Mouse (Mus musculus) frontal cortex, postnatal 10 days (tissue): Measurements from ENCODE around the gene Msi2.

Source experiments
- DNase-seq, 2 experiments: peaks; one replicate each; pipeline ENCODE4 v3.0.0; 2022; ENCODE audit warnings: low spot score in 2 of 2, mixed read lengths in 1 of 2

The Msi2 gene

GRCm38 (mm10) chr11:88713479-88713878 lies 4.8 kb downstream of the Msi2 start:
- no peak for DNase-seq

GRCm38 (mm10) chr11:88709876-88710614 lies 8.3 kb downstream of the Msi2 start:
- DNase-seq = no peak

- no peak for DNase-seq
These were observed 11.0 kb downstream of the Msi2 start for GRCm38 (mm10) chr11:88707228-88707775.

GRCm38 (mm10) chr11:88704688-88705087 lies 13.6 kb downstream of the Msi2 start:
- no peak for DNase-seq

GRCm38 (mm10) chr11:88703220-88703619 lies 15.1 kb downstream of the Msi2 start:
- no peak for DNase-seq

- DNase-seq = no peak
These were observed 16.2 kb downstream of the Msi2 start for GRCm38 (mm10) chr11:88701976-88702659.

GRCm38 (mm10) chr11:88701020-88701419 lies 17.3 kb downstream of the Msi2 start:
- no peak for DNase-seq

- DNase-seq = no peak
These were observed 18.1 kb downstream of the Msi2 start for GRCm38 (mm10) chr11:88700202-88700711.

- DNase-seq = no peak
These were observed 24.1 kb downstream of the Msi2 start for GRCm38 (mm10) chr11:88693905-88694893.

GRCm38 (mm10) chr11:88693002-88693769 lies 25.1 kb downstream of the Msi2 start:
- DNase-seq = no peak

GRCm38 (mm10) chr11:88692374-88692773 lies 25.9 kb downstream of the Msi2 start:
- no peak for DNase-seq

GRCm38 (mm10) chr11:88690556-88691287 lies 27.6 kb downstream of the Msi2 start:
- DNase-seq = no peak

- DNase-seq = no peak
These were observed 28.4 kb downstream of the Msi2 start for GRCm38 (mm10) chr11:88689831-88690459.

GRCm38 (mm10) chr11:88688644-88689043 lies 29.7 kb downstream of the Msi2 start:
- DNase-seq = no peak

- no peak for DNase-seq
These were observed 30.6 kb downstream of the Msi2 start for GRCm38 (mm10) chr11:88687711-88688110.

- no peak for DNase-seq
These were observed 31.3 kb downstream of the Msi2 start for GRCm38 (mm10) chr11:88687010-88687409.

GRCm38 (mm10) chr11:88686061-88686460 lies 32.3 kb downstream of the Msi2 start:
- no peak for DNase-seq

- no peak for DNase-seq
These were observed 35.1 kb downstream of the Msi2 start for GRCm38 (mm10) chr11:88683026-88683770.

GRCm38 (mm10) chr11:88677350-88677749 lies 41.0 kb downstream of the Msi2 start:
- DNase-seq = no peak
